Mouse (Mus musculus) midbrain, embryonic 16.5 days (tissue): ENCODE measurements around the gene Daam1. TPM values are rescaled to one million over a fixed set of nuclear protein-coding genes. Genes with fewer than 3 reads are reported as not detected.

Experiments used
- ATAC-seq: fragments of 200-750 bp; cut with Nextera tagmentation; 2 replicates; pipeline ENCODE4 v1.8.0; 2017; ENCODE audit warnings: moderate TSS enrichment
- H3K27ac ChIP-seq: fragments of 300-500 bp; sonication (generic); 2 replicates; pipeline ENCODE4 v1.5.1; 2014; ENCODE audit warnings: mild to moderate bottlenecking, low read length, mixed read lengths
- H3K27me3 ChIP-seq: fragments of 300-500 bp; sonication (generic); 2 replicates; pipeline ENCODE4 v1.6.1; 2014; ENCODE audit warnings: low read depth, low read length, mixed read lengths; ENCODE audit not compliant: control insufficient read depth, insufficient read depth
- H3K36me3 ChIP-seq: fragments of 300-500 bp; sonication (generic); 2 replicates; pipeline ENCODE4 v1.6.1; 2014; ENCODE audit warnings: mild to moderate bottlenecking, low read length, moderate library complexity, mixed read lengths; ENCODE audit not compliant: control insufficient read depth, insufficient read depth
- H3K4me1 ChIP-seq: fragments of 300-500 bp; sonication (generic); 2 replicates; pipeline ENCODE4 v1.6.1; 2014; ENCODE audit warnings: mild to moderate bottlenecking, low read length, mixed read lengths; ENCODE audit not compliant: control insufficient read depth, insufficient read depth
- H3K4me2 ChIP-seq: fragments of 300-500 bp; sonication (generic); 2 replicates; pipeline ENCODE4 v1.6.1; 2014; ENCODE audit warnings: mild to moderate bottlenecking, low read length, mixed read lengths
- H3K4me3 ChIP-seq: fragments of 300-500 bp; sonication (generic); 2 replicates; pipeline ENCODE4 v1.5.1; 2014; ENCODE audit warnings: low read depth, mild to moderate bottlenecking, low read length, moderate library complexity, mixed read lengths
- H3K9ac ChIP-seq: fragments of 300-500 bp; sonication (generic); 2 replicates; pipeline ENCODE4 v1.6.1; 2014; ENCODE audit warnings: low read depth, low read length, mixed read lengths
- H3K9me3 ChIP-seq: fragments of 300-500 bp; sonication (generic); replicated peaks from 2 replicates; pipeline ENCODE4 v1.6.1; 2014; ENCODE audit warnings: mild to moderate bottlenecking, low read length, mixed read lengths; ENCODE audit not compliant: control insufficient read depth, poor library complexity, severe bottlenecking
- WGBS: fragments of 180-500 bp; shearing (Covaris S2); extraction: QIAGEN DNeasy Blood & Tissue Kit; methylation state at CpG from one replicate; pipeline ENCODE4 v1.1.7; 2014; 5-methylcytosine and 5-hydroxymethylcytosine counted together
- polyA plus RNA-seq: library from polyadenylated mRNA; unstranded; fragments of >200 nt; fragmentation: Nextera tagmentation; extraction: Ambion mirVana; gene quantifications from 2 replicates; pipeline ENCODE4 v1.2.1, GENCODE M21; 2015

Gene Daam1
- 33.0 and 33.4 TPM in 2 replicates for polyA plus RNA-seq

DNA sequence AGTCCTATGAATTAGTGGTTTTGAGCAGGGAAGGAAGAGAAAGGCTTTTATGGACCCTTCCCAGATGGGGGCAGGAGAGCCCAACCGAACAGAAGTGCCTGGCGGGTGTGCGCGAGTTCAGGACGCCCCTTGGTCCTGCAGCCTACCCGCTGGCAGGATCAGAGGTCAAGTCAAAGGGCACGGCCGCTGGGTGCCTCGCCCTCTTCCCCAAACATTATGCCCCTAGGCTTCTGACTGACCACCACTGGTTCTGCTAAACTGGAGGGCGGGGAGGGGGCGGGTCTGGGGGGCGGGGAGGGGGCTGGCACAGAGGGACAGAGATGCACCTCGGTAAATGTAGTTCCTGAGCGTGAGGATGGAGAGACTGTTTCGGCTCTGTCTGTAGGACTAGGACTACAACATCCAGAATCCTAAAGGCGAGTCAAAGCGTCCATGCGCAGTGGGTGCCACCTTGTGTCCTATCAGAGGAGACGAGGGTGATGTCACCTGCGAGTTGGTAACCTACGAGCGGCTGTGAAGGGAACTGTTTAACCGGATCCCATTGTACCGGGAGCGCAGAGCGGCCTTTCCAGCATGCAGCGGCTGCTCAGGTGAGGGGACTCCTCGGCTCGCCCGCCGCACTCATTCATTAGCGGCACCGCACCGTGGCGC is at the start of gene Daam1:
Gene Daam1, plus strand, starts transcription at position 472 of the 651 bp plus-strand sequence.
- WGBS, result under 1% methylated on average over 34 of the region's 35 CpGs

DNA sequence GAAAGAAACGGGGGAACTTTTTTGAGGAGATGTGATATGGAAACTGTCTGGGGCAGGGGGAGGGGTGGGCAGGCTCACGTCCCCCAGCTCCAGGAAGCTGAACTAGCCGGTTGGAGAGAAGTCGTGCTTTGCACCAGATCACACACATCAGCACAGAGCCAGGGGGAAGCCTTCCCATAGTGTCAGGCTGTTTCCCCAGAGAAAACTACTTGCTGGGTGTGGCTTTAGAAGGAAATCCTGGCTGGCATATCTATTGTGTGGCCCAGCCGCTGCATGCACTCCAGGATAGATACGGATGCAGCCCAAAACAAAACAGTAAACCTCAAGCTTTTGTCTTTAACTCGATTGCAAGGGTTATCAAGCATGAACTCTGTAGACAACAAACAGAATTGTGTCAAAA is 49.7 kb upstream of the Daam1 start:
- H3K4me2 ChIP-seq, result no peak overlapping the region
- H3K27me3 ChIP-seq, result no peaks in the 10 kb centered on the region
- 0 out of 2 replicates have a peak, but pooled peaks cover 5% of the 10 kb centered on the region for H3K4me1 ChIP-seq
- H3K36me3 ChIP-seq, result no peaks in the 10 kb centered on the region
- no peak overlapping the region for H3K9ac ChIP-seq
- no peaks in the 10 kb centered on the region for H3K9me3 ChIP-seq
- 58% methylated on average over 7 of the region's 7 CpGs for WGBS
- no peak overlapping the region for H3K4me3 ChIP-seq
- ATAC-seq, result no peak
- H3K27ac ChIP-seq, result no peak overlapping the region

More for the DNA sequence above, at the start of gene Daam1:
- Histone ChIP-seq H3K36me3 (no peaks in the 10 kb centered on the region), H3K4me2 (peak within 1 kb of the TSS; percentile 78), H3K4me3 (peak within 1 kb of the TSS; percentile 93), H3K27ac (peak within 1 kb of the TSS; percentile 98), H3K4me1 (peaks cover 32% of the 10 kb centered on the region), H3K9ac (peak within 1 kb of the TSS; percentile 98), H3K27me3 (peaks cover 4% of the 10 kb centered on the region; the same call in 1 of the 2 replicates), H3K9me3 (no peaks in the 10 kb centered on the region)
- ATAC-seq, result peak; percentile 100

DNA sequence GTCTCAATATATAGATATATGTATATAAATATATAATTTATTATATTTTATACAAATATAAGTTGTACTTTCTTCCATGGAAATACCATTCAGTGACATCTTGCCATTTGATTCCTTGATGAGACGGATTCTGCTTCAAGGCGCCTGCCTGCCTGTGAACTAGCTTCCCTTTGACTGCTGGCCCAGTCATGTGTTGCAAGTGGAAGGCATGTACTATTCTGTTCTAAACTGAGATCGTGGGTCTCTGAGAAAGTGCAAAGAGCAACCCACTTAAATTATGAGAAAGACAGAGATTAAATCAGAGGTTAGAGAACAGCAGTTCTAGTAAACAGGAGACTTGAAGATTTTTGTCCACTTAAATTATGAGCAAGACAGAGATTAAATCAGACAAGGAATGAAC is 46.9 kb upstream of the Daam1 start:
- no peak for ATAC-seq
- Histone ChIP-seq H3K9ac (no peak overlapping the region), H3K4me2 (no peak overlapping the region), H3K9me3 (no peaks in the 10 kb centered on the region), H3K27me3 (no peaks in the 10 kb centered on the region), H3K4me1 (no peaks in the 10 kb centered on the region), H3K4me3 (no peak overlapping the region), H3K36me3 (no peaks in the 10 kb centered on the region), H3K27ac (no peak overlapping the region)
- 55% methylated on average over 3 of the region's 3 CpGs for WGBS

DNA sequence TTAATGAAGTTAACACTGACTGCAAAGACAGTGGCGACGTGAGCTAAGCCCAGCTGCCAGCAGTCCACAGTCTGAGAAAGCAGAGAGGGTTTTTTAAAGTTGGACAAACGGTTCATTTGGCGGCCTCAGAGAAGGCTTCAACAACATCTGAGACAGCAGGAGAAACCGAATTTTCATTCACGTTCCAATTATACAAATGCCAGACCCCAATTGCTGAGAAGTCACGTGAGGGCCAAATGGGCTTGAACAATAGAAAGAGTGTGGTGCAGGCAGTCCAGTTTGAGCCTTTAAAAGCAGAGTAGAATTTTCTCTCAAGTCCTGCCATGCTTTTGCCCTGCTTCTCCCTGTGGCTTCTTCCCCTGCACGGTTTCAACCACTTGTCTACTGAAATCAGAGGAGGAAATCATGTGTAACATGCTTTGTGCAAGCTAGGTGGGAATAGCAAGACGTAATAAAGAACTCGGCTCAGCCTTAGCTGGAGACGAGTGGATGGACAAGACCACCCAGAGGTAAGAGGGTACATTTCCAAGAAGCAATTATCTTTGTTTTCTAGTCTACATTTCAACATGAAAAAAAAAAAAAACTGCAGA is 46.1 kb upstream of the Daam1 start:
- Histone ChIP-seq H3K9ac (no peak overlapping the region), H3K36me3 (no peaks in the 10 kb centered on the region), H3K27me3 (no peaks in the 10 kb centered on the region), H3K4me2 (no peak overlapping the region), H3K4me3 (no peak overlapping the region), H3K27ac (no peak overlapping the region), H3K9me3 (no peaks in the 10 kb centered on the region), H3K4me1 (no peaks in the 10 kb centered on the region)
- no peak for ATAC-seq
- WGBS, result 21% methylated on average over 11 of the region's 11 CpGs

DNA sequence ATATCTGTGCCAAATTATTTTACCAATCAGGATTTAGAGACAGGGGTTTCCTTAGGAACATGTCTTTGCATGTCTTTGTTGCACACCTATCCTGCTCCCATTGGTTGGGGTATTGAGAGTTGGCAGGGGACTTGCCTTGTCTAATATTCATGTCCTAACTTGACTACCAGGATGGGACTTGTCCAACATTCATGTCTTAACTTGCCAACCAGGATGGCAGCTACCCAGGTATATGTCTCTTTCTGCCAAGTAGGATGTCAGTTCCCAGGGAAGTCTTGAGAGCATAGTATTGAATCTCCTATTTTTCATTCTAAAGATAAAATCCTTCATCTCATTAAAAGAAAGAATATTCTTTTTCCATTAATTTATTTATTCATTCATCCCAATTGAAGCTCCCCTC is 44.4 kb upstream of the Daam1 start:
- Histone ChIP-seq H3K4me3 (no peak overlapping the region), H3K27ac (no peak overlapping the region), H3K4me2 (no peak overlapping the region), H3K4me1 (no peaks in the 10 kb centered on the region), H3K9ac (no peak overlapping the region), H3K9me3 (no peaks in the 10 kb centered on the region), H3K27me3 (no peaks in the 10 kb centered on the region), H3K36me3 (no peaks in the 10 kb centered on the region)
- ATAC-seq, result no peak

DNA sequence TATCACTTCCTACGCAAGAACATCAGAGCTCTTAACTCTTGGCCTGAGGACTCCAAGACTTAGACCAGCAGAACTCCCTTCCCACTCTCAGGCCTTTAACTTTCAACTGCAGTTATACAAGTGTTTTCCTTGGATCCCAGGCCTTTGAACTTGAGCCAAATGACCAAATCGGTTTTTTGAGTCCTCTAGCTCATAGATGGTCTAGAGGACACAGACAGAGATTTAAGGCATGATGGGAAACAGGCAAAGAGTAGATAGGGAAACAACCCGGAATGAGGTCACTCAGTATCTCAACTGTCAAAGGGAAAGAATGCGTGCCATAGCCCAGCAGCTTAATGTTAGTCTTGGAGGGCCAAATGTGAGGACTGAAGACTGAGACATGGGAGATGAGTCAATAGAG is 42.1 kb upstream of the Daam1 start:
- Histone ChIP-seq H3K36me3 (no peaks in the 10 kb centered on the region), H3K4me2 (no peak overlapping the region), H3K9me3 (no peaks in the 10 kb centered on the region), H3K27ac (no peak overlapping the region), H3K4me3 (no peak overlapping the region), H3K27me3 (no peaks in the 10 kb centered on the region), H3K4me1 (no peaks in the 10 kb centered on the region), H3K9ac (no peak overlapping the region)
- ATAC-seq, result no peak
- 86% methylated on average over 4 of the region's 4 CpGs for WGBS

DNA sequence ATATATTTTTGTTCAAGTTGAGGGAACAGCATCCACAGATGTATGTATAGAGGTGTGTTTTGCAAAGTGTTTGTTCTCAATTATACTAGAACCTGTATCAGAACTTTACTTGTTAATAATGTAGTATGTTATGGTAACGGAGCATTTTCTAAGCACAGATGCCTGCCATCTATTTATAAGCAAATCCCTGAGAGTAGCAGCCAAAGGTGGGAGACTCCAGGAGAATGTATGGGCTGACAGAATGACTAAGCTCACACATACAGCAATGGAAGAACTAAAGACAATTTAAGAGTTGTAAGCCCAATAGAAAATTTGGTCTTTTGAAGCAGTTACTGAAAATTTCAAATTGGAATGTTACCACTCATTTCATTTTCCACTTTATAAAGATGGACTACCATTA is 40.3 kb upstream of the Daam1 start:
- no peak overlapping the region for H3K4me3 ChIP-seq
- no peak overlapping the region for H3K9ac ChIP-seq
- no peak overlapping the region for H3K4me2 ChIP-seq
- H3K36me3 ChIP-seq, result no peaks in the 10 kb centered on the region
- no peak for ATAC-seq
- no peaks in the 10 kb centered on the region for H3K27me3 ChIP-seq
- no peaks in the 10 kb centered on the region for H3K9me3 ChIP-seq
- no peaks in the 10 kb centered on the region for H3K4me1 ChIP-seq
- no peak overlapping the region for H3K27ac ChIP-seq
- WGBS, result 95% methylated on average over 1 of the region's 1 CpGs

DNA sequence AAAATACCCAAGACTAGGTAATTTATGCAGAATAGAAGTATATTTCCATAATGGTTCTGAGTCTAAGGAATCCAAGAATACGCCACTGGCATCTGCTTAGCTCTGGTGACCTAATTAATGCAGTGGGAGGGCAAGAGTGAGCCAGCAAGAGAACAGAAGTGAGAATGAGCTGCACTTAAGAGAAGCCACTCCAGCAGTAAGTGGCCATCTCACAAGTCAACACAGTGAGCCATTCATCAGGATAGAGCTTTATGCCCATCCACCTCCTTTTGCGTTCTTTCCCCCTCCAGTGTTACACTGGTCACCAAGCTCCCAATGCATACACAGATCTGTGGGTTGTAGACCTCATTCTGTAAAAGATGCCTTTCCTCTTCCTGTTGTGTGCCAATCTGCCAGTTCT is 37.8 kb upstream of the Daam1 start:
- Histone ChIP-seq H3K4me2 (no peak overlapping the region), H3K9ac (no peak overlapping the region), H3K4me3 (no peak overlapping the region), H3K36me3 (no peaks in the 10 kb centered on the region), H3K27me3 (no peaks in the 10 kb centered on the region), H3K4me1 (no peaks in the 10 kb centered on the region), H3K9me3 (no peaks in the 10 kb centered on the region), H3K27ac (no peak overlapping the region)
- WGBS, result 79% methylated on average over 2 of the region's 2 CpGs
- no peak for ATAC-seq

DNA sequence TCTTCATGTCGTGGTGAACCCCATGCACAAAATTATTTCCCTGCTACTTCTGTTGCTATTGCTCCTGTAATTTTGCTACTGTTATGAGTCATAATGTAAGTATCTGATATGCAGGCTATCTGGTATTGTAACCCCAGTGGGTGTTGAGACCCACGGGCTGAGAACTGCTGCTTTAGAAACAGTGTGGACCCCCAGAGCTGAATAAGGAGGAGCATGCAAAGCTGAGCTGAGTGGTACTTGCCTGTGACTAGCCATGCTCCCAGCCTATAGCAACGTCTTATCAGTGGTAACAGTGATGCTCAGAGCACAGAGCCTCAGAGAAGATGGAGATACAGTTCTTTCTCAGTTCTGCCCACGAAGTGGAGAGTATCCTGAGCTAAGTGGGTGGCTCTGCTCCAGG is 35.3 kb upstream of the Daam1 start:
- H3K4me3 ChIP-seq, result no peak overlapping the region
- H3K9ac ChIP-seq, result no peak overlapping the region
- H3K4me1 ChIP-seq, result no peaks in the 10 kb centered on the region
- ATAC-seq, result no peak
- no peaks in the 10 kb centered on the region for H3K9me3 ChIP-seq
- H3K27ac ChIP-seq, result no peak overlapping the region
- 61% methylated on average over 4 of the region's 4 CpGs for WGBS
- H3K36me3 ChIP-seq, result no peaks in the 10 kb centered on the region
- H3K27me3 ChIP-seq, result no peaks in the 10 kb centered on the region
- H3K4me2 ChIP-seq, result no peak overlapping the region
